ENCODE assay signal across 8 mouse cellular contexts in genomic region chr14:57684579-57684978, GRCm38 (mm10). TPM values are rescaled to one million over a fixed set of nuclear protein-coding genes. Genes with fewer than 3 reads are reported as not detected.
DNase-seq lines count a peak whose midpoint lies in the region; ATAC-seq lines count a peak whose summit lies in the region.

No protein-coding gene starts in this region.

- no peaks in the 10 kb centered on the region for H3K27me3 ChIP-seq in forebrain, embryonic 10.5 days (ENCODE audit: poor library complexity, severe bottlenecking)
- no peaks in the 10 kb centered on the region for H3K27me3 ChIP-seq in forebrain, embryonic 16.5 days (replicated peaks; ENCODE audit: control insufficient read depth, insufficient read depth, low read length)
- no peaks in the 10 kb centered on the region for H3K27me3 ChIP-seq in liver, embryonic 12.5 days (replicated peaks)

- ATAC-seq in forebrain, embryonic 16.5 days: no peak
- ATAC-seq in common myeloid progenitor, adult 5-6 weeks (replicated peaks; ENCODE audit: low read depth, poor library complexity, severe bottlenecking): peak; percentile 88
- ATAC-seq in hematopoietic stem cell, adult 5-6 weeks (replicated peaks in 1 of 2; ENCODE audit: insufficient read depth in 1 of 2, low FRiP score in 2 of 2, low TSS enrichment in 1 of 2, low read depth in 1 of 2, poor library complexity in 2 of 2, severe bottlenecking in 2 of 2): peak; percentile 51 to 79; a peak in 3 of 4 replicates
- ATAC-seq in liver, embryonic 12.5 days: peak; percentile 57; the same call in 1 of the 2 replicates

- no peak overlapping the region for H3K27ac ChIP-seq in forebrain, embryonic 10.5 days
- H3K27ac ChIP-seq in forebrain, embryonic 16.5 days (ENCODE audit: low read length): no peak overlapping the region
- no peak overlapping the region for H3K27ac ChIP-seq in liver, embryonic 12.5 days

- peak; percentile 38 for DNase-seq in forebrain, embryonic 10.5 days (ENCODE audit: extremely low spot score, low spot score)
- peak; percentile 70 for DNase-seq in right cerebral cortex, postnatal 14 days
- DNase-seq in right cerebral cortex, postnatal 25 days: no peak
- DNase-seq in retina, postnatal 1 day: peak; percentile 68

- WGBS in forebrain, embryonic 10.5 days: 14% methylated on average over 1 of the region's 1 CpGs
- WGBS in forebrain, embryonic 16.5 days: 0% methylated on average over 1 of the region's 1 CpGs
- WGBS in liver, embryonic 12.5 days (ENCODE audit: insufficient replicate concordance): 5% methylated on average over 1 of the region's 1 CpGs

- no peaks in the 10 kb centered on the region for H3K4me1 ChIP-seq in forebrain, embryonic 10.5 days
- H3K4me1 ChIP-seq in forebrain, embryonic 16.5 days (replicated peaks; ENCODE audit: control insufficient read depth, insufficient read depth, low read length): no peaks in the 10 kb centered on the region
- peaks cover 7% of the 10 kb centered on the region; the same call in 1 of the 2 replicates for H3K4me1 ChIP-seq in liver, embryonic 12.5 days

- H3K36me3 ChIP-seq in forebrain, embryonic 10.5 days (replicated peaks): peaks cover 14% of the 10 kb centered on the region
- H3K36me3 ChIP-seq in forebrain, embryonic 16.5 days (ENCODE audit: control insufficient read depth, insufficient read depth): no peaks in the 10 kb centered on the region
- no peaks in the 10 kb centered on the region for H3K36me3 ChIP-seq in liver, embryonic 12.5 days

- no peak overlapping the region for H3K4me3 ChIP-seq in forebrain, embryonic 10.5 days
- no peak overlapping the region for H3K4me3 ChIP-seq in forebrain, embryonic 16.5 days (replicated peaks; ENCODE audit: low read length)
- H3K4me3 ChIP-seq in liver, embryonic 12.5 days: no peak overlapping the region

- no peak overlapping the region for H3K4me2 ChIP-seq in forebrain, embryonic 16.5 days (ENCODE audit: low read length)
- H3K4me2 ChIP-seq in liver, embryonic 12.5 days: no peak overlapping the region

- no peak overlapping the region for H3K9ac ChIP-seq in forebrain, embryonic 16.5 days (replicated peaks; ENCODE audit: low read depth, low read length)
- H3K9ac ChIP-seq in liver, embryonic 12.5 days: no peak overlapping the region

- H3K9me3 ChIP-seq in forebrain, embryonic 10.5 days: no peaks in the 10 kb centered on the region
- no peaks in the 10 kb centered on the region for H3K9me3 ChIP-seq in forebrain, embryonic 16.5 days (ENCODE audit: control insufficient read depth, low read length)
- no peaks in the 10 kb centered on the region for H3K9me3 ChIP-seq in liver, embryonic 12.5 days (replicated peaks)

RNA-seq across cellular contexts. Expression of gene Xpo4, which starts 19.3 kb away (rescaled TPM):
- 29.3 and 30.4 TPM in 2 replicates for polyA plus RNA-seq in forebrain, embryonic 10.5 days (2016; fragmentation: Nextera tagmentation; extraction: Ambion mirVana)
- polyA plus RNA-seq in forebrain, embryonic 16.5 days (2015; fragmentation: Nextera tagmentation; extraction: Ambion mirVana): 13.1 and 13.8 TPM in 2 replicates
- 41.1 and 54.8 TPM in 2 replicates for total RNA-seq in common myeloid progenitor, adult 5-6 weeks (2017)
- total RNA-seq in hematopoietic stem cell, adult 5-6 weeks (2017): 38.5 and 39.5 TPM in 2 replicates
- polyA plus RNA-seq in liver, embryonic 12.5 days (2016; fragmentation: Nextera tagmentation; extraction: Ambion mirVana): 28.9 and 29.3 TPM in 2 replicates
